Mouse (Mus musculus): Measurements from ENCODE around the gene Gm20388.

- TF ChIP-seq CHD2 (IDR thresholded peaks at IDR 0.05; ENCODE audit: low read depth, low read length) (no peak), HCFC1 (IDR thresholded peaks at IDR 0.05; ENCODE audit: borderline replicate concordance, insufficient read depth, low read length) (no peak), ZC3H11A (IDR thresholded peaks at IDR 0.05; ENCODE audit: borderline replicate concordance, low read depth, low read length) (no peak), ZNF384 (IDR thresholded peaks at IDR 0.05; ENCODE audit: low read depth, low read length) (no peak), MAFK (IDR thresholded peaks at IDR 0.05; ENCODE audit: insufficient read depth, low read depth, low read length) (no peak)
These were observed 2380.9 kb downstream of the Gm20388 start for GRCm38 (mm10) chr8:122291549-122291948.
